Mouse (Mus musculus): ENCODE data around the gene Dnaja4.

- no peak for TF ChIP-seq CTCF (IDR thresholded peaks at IDR 0.05)
- TF ChIP-seq EP300 (IDR thresholded peaks at IDR 0.05; ENCODE audit: insufficient read depth, low read depth, low read length), result no peak
- TF ChIP-seq POLR2A (IDR thresholded peaks at IDR 0.05; ENCODE audit: insufficient read depth, low read depth, low read length), result no peak
Observed at GRCm38 (mm10) chr9:54759592-54759991, 60.9 kb downstream of the Dnaja4 start.
